Mouse (Mus musculus): ENCODE measurements around the gene Pole4. TPM values are rescaled to one million over a fixed set of nuclear protein-coding genes. Genes with fewer than 3 reads are reported as not detected.
A peak's percentile ranks its signal among the peaks of the same experiment; 100 is the strongest.

Pole4 gene
- total and polyA plus RNA-seq, 3 experiments: 9.2 to 16.7 (median 15.5) TPM

DNA sequence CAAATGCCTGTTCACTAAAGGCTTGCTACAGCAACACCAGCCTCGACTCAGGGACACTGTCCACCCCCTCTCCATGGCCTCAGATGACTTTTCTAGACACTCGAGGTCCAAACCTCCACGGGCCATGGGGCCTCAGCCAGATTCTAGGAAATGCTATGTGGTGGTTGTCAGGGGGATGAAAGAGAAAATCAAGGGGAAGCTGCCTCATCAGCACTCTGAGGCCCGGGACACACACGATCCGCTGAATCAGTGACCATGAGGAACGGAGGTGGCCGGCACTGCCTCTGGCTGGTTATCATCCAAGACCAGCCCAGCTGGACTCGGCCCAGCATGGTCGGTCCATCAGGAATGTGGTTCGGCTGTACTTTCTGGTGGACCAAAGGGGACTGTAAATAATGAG lies 45.9 kb upstream of the Pole4 start:
- peaks cover 8% of the 10 kb centered on the region for H3K4me1 ChIP-seq (ENCODE audit: control insufficient read depth, insufficient read depth, low read length)
- peak overlapping the region; percentile 93 for H3K27ac ChIP-seq
- peaks cover 5% of the 10 kb centered on the region for H3K36me3 ChIP-seq (ENCODE audit: control insufficient read depth, insufficient read depth, low read length)
- TF ChIP-seq EP300 (IDR thresholded peaks at IDR 0.05; ENCODE audit: insufficient read depth, low read depth, low read length): peak; percentile 31; the same call in 1 of the 2 replicates
- TF ChIP-seq CTCF (IDR thresholded peaks at IDR 0.05): no peak
- no peaks in the 10 kb centered on the region for H3K79me2 ChIP-seq (replicated peaks; ENCODE audit: control insufficient read depth, insufficient read depth, low read length)
- peak overlapping the region; percentile 47 for H3K9ac ChIP-seq (ENCODE audit: low read depth, low read length)
- DNase-seq: peak; percentile 72 to 78
- H3K27me3 ChIP-seq (ENCODE audit: control insufficient read depth, insufficient read depth, low read length): no peaks in the 10 kb centered on the region
- WGBS: 42% methylated on average over 11 of the region's 11 CpGs
- no peak overlapping the region for H3K4me3 ChIP-seq
- intact Hi-C loops (cut with DNase I): loop anchor here (5.0 kb wide), 1 partner anchor 111 kb away; no protein-coding TSS in a partner anchor

DNA sequence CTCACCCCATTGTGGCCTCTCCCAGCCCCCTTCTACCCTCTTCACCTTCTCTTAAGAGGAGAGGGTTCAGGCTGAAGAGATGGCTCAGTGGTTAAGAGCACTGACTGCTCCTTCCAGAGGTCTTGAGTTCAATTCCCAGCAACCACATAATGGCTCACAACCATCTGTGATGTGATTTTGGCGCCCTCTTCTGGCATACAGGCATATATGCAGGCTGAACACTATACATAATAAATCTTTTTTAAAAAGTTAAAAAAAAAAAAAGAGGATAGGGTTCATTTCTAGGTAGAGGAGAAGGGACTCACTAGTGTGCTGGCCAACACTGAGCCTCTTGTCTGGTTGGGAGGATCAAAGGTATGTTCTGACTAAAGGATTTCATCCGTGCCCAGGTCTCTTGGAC lies 44.9 kb upstream of the Pole4 start:
- intact Hi-C loops (cut with DNase I): loop anchor here (5.0 kb wide), 1 partner anchor 112 kb away; no protein-coding TSS in a partner anchor
- Histone ChIP-seq H3K4me3 (no peak overlapping the region), H3K9ac (ENCODE audit: low read depth, low read length) (no peak overlapping the region), H3K79me2 (replicated peaks; ENCODE audit: control insufficient read depth, insufficient read depth, low read length) (no peaks in the 10 kb centered on the region), H3K36me3 (ENCODE audit: control insufficient read depth, insufficient read depth, low read length) (peaks cover 5% of the 10 kb centered on the region), H3K4me1 (ENCODE audit: control insufficient read depth, insufficient read depth, low read length) (peaks cover 7% of the 10 kb centered on the region), H3K27me3 (ENCODE audit: control insufficient read depth, insufficient read depth, low read length) (no peaks in the 10 kb centered on the region), H3K27ac (peak overlapping the region; percentile 93)
- TF ChIP-seq POLR2A (IDR thresholded peaks at IDR 0.05; ENCODE audit: insufficient read depth, low read depth, low read length): no peak
- TF ChIP-seq CTCF (IDR thresholded peaks at IDR 0.05): peak; percentile 53
- no peak for DNase-seq
- 59% methylated on average over 2 of the region's 2 CpGs for WGBS

GRCm38 (mm10) chr6:82748106-82748672 lies 43.0 kb upstream of the Pole4 start:
- Histone ChIP-seq H3K36me3 (ENCODE audit: control insufficient read depth, insufficient read depth, low read length) (peaks cover 5% of the 10 kb centered on the region), H3K79me2 (replicated peaks; ENCODE audit: control insufficient read depth, insufficient read depth, low read length) (no peaks in the 10 kb centered on the region), H3K9ac (ENCODE audit: low read depth, low read length) (no peak overlapping the region), H3K27me3 (ENCODE audit: control insufficient read depth, insufficient read depth, low read length) (no peaks in the 10 kb centered on the region), H3K4me1 (ENCODE audit: control insufficient read depth, insufficient read depth, low read length) (peaks cover 5% of the 10 kb centered on the region), H3K27ac (peak overlapping the region; percentile 78), H3K4me3 (no peak overlapping the region)
- TF ChIP-seq CTCF (IDR thresholded peaks at IDR 0.05) (no peak), EP300 (IDR thresholded peaks at IDR 0.05; ENCODE audit: insufficient read depth, low read depth, low read length) (no peak), POLR2A (IDR thresholded peaks at IDR 0.05; ENCODE audit: insufficient read depth, low read depth, low read length) (no peak)
- intact Hi-C loops (cut with DNase I): loop anchor here (10.0 kb wide), 1 partner anchor 227 kb away; no protein-coding TSS in a partner anchor
- 58% methylated on average over 9 of the region's 9 CpGs for WGBS
- peak; percentile 58 to 77 for DNase-seq

DNA sequence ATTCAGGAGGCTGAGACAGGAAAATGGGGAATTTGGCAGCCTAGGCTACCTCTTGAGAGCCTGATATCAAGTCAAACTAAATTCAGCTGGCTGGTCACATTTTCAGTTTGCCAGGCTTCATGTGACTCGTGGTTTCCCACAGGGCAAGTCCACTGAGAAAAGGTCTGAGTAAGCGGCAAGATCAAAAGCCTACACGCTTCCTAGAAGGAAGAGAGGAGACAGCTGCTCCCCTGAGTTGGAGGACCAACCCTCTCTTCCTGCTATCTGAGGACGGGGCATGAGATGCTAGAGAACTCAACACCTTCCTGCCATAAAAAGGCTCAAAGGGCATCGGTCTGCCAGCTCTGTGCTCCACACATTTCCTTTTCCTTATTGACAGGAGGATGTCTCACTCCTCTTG lies 41.9 kb upstream of the Pole4 start:
- WGBS: 22% methylated on average over 5 of the region's 5 CpGs
- Histone ChIP-seq H3K4me1 (ENCODE audit: control insufficient read depth, insufficient read depth, low read length) (peaks cover 4% of the 10 kb centered on the region; the same call in 1 of the 2 replicates), H3K79me2 (replicated peaks; ENCODE audit: control insufficient read depth, insufficient read depth, low read length) (no peaks in the 10 kb centered on the region), H3K9ac (ENCODE audit: low read depth, low read length) (no peak overlapping the region), H3K27me3 (ENCODE audit: control insufficient read depth, insufficient read depth, low read length) (no peaks in the 10 kb centered on the region), H3K36me3 (ENCODE audit: control insufficient read depth, insufficient read depth, low read length) (peaks cover 4% of the 10 kb centered on the region; the same call in 1 of the 2 replicates), H3K4me3 (no peak overlapping the region), H3K27ac (peak overlapping the region; percentile 78)
- TF ChIP-seq POLR2A (IDR thresholded peaks at IDR 0.05; ENCODE audit: insufficient read depth, low read depth, low read length) (no peak), CTCF (IDR thresholded peaks at IDR 0.05) (no peak), EP300 (IDR thresholded peaks at IDR 0.05; ENCODE audit: insufficient read depth, low read depth, low read length) (no peak)
- intact Hi-C loops (cut with DNase I): loop anchor here (10.0 kb wide), 1 partner anchor 228 kb away; no protein-coding TSS in a partner anchor
- DNase-seq: no peak

- no peak overlapping the region for H3K9ac ChIP-seq (ENCODE audit: low read depth, low read length)
- no peaks in the 10 kb centered on the region for H3K27me3 ChIP-seq (ENCODE audit: control insufficient read depth, insufficient read depth, low read length)
- TF ChIP-seq EP300 (IDR thresholded peaks at IDR 0.05; ENCODE audit: insufficient read depth, low read depth, low read length) (no peak), CTCF (IDR thresholded peaks at IDR 0.05) (no peak), POLR2A (IDR thresholded peaks at IDR 0.05; ENCODE audit: insufficient read depth, low read depth, low read length) (no peak)
- no peaks in the 10 kb centered on the region for H3K79me2 ChIP-seq (replicated peaks; ENCODE audit: control insufficient read depth, insufficient read depth, low read length)
- H3K4me1 ChIP-seq (ENCODE audit: control insufficient read depth, insufficient read depth, low read length): no peaks in the 10 kb centered on the region; the same call in 1 of the 2 replicates
- DNase-seq: no peak
- intact Hi-C loops (cut with DNase I): loop anchor here (10.0 kb wide), 1 partner anchor 230 kb away; no protein-coding TSS in a partner anchor
- no peak overlapping the region for H3K4me3 ChIP-seq
- no peaks in the 10 kb centered on the region for H3K36me3 ChIP-seq (ENCODE audit: control insufficient read depth, insufficient read depth, low read length)
- H3K27ac ChIP-seq: no peak overlapping the region
- 87% methylated on average over 9 of the region's 9 CpGs for WGBS
Observed at GRCm38 (mm10) chr6:82744553-82744952, 39.4 kb upstream of the Pole4 start.

DNA sequence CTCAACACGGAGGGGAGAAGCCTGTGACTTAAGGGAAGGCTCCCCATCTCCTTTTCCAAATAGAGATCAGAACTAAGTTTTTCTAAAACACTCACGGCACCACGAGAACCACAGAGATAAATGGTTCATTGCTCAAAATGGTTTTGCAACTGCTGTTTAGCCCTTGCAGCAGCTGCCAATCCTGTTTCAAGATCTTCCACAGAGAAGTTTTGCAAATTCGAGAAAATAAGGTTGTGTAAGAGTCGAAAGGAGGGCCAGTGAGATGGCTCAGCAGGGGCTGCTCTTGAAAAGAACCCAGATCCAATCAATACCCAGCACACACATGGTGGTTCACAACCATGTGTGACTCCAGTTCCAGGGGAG lies 36.3 kb upstream of the Pole4 start:
- TF ChIP-seq EP300 (IDR thresholded peaks at IDR 0.05; ENCODE audit: insufficient read depth, low read depth, low read length): no peak
- TF ChIP-seq POLR2A (IDR thresholded peaks at IDR 0.05; ENCODE audit: insufficient read depth, low read depth, low read length): no peak
- no peak for TF ChIP-seq CTCF (IDR thresholded peaks at IDR 0.05)
- H3K4me3 ChIP-seq: no peak overlapping the region
- H3K27ac ChIP-seq: peak overlapping the region; percentile 61
- no peaks in the 10 kb centered on the region for H3K79me2 ChIP-seq (replicated peaks; ENCODE audit: control insufficient read depth, insufficient read depth, low read length)
- no peak for DNase-seq
- H3K9ac ChIP-seq (ENCODE audit: low read depth, low read length): no peak overlapping the region
- intact Hi-C loops (cut with DNase I): loop anchor here (2.0 to 10.0 kb wide), 2 partner anchors 139 to 233 kb away; no protein-coding TSS in a partner anchor
- 65% methylated on average over 5 of the region's 5 CpGs for WGBS
- H3K27me3 ChIP-seq (ENCODE audit: control insufficient read depth, insufficient read depth, low read length): no peaks in the 10 kb centered on the region
- no peaks in the 10 kb centered on the region; the same call in 1 of the 2 replicates for H3K4me1 ChIP-seq (ENCODE audit: control insufficient read depth, insufficient read depth, low read length)
- H3K36me3 ChIP-seq (ENCODE audit: control insufficient read depth, insufficient read depth, low read length): no peaks in the 10 kb centered on the region

Measured in heart, adult 2 months (tissue).